Mouse (Mus musculus): ENCODE data around the gene Arpc1b. TPM values are rescaled to one million over a fixed set of nuclear protein-coding genes. Genes with fewer than 3 reads are reported as not detected.

Gene Arpc1b
- polyA plus RNA-seq, 1 experiment from 2014 or later: 55.5 TPM

DNA sequence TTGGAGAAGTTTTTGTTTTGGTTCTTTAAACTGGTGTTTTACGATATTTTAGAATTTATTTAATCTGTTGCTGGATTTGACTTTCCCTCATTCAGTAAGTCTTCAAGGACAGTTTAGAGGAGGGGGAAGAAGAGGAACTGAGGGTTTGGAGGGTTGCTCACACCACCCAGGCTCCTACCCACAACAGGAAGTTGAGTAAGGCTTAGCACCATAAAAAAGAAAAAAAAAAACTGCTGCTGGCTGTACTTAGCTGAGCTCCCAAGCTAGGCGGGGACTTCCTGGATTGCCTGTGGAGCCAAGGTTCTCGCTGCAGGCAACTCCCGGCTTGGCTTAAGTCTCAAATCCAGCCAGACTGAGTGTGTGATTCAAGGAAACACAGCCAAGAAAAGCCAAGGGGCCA, 2.3 kb downstream of the Arpc1b start:
- Histone ChIP-seq H3K27me3 (ENCODE audit: control insufficient read depth, insufficient read depth, low read length) (peaks cover 7% of the 10 kb centered on the region), H3K9me3 (replicated peaks; ENCODE audit: control insufficient read depth, low read length) (no peaks in the 10 kb centered on the region), H3K4me3 (ENCODE audit: low read depth, low read length) (no peak overlapping the region), H3K9ac (replicated peaks; ENCODE audit: low read length) (no peak overlapping the region), H3K4me2 (ENCODE audit: low read depth, low read length) (no peak overlapping the region), H3K4me1 (ENCODE audit: control insufficient read depth, insufficient read depth, low read length) (no peaks in the 10 kb centered on the region; the same call in 1 of the 2 replicates), H3K36me3 (replicated peaks; ENCODE audit: control insufficient read depth, insufficient read depth, low read depth, low read length) (no peaks in the 10 kb centered on the region), H3K27ac (replicated peaks; ENCODE audit: low read depth, low read length) (no peak overlapping the region)
- ATAC-seq (replicated peaks; ENCODE audit: insufficient number of reproducible peaks, low FRiP score, low TSS enrichment, low read depth) (no peak), DNase-seq (ENCODE audit: low spot score) (no peak)
- WGBS: 41% methylated on average over 4 of the region's 4 CpGs

DNA sequence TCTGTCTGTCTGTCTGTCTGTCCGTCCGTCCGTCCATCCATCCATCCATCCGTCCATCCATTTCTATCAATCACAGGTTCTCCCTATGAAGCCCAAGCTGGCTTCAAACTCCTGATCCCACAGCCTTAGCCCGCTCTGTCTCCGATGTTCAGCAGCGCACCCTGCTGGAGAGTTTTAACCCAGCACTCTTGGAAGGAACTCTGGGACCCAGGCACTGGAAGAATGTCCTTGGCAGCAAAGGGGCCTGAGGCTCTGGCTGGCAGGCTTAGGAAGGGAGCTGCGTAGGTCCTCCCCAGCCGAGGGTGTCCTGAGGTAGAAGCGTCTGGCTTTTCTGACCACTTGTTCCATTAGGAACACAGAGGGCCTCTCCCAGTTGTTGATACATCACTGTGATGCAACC, 2.9 kb downstream of the Arpc1b start:
- no peaks in the 10 kb centered on the region; the same call in 1 of the 2 replicates for H3K4me1 ChIP-seq (ENCODE audit: control insufficient read depth, insufficient read depth, low read length)
- DNase-seq (ENCODE audit: low spot score) (peak; percentile 72), ATAC-seq (replicated peaks; ENCODE audit: insufficient number of reproducible peaks, low FRiP score, low TSS enrichment, low read depth) (no peak)
- no peak overlapping the region for H3K9ac ChIP-seq (replicated peaks; ENCODE audit: low read length)
- WGBS: 44% methylated on average over 10 of the region's 10 CpGs
- H3K4me2 ChIP-seq (ENCODE audit: low read depth, low read length): no peak overlapping the region
- peaks cover 7% of the 10 kb centered on the region for H3K27me3 ChIP-seq (ENCODE audit: control insufficient read depth, insufficient read depth, low read length)
- H3K9me3 ChIP-seq (replicated peaks; ENCODE audit: control insufficient read depth, low read length): no peaks in the 10 kb centered on the region
- no peaks in the 10 kb centered on the region for H3K36me3 ChIP-seq (replicated peaks; ENCODE audit: control insufficient read depth, insufficient read depth, low read depth, low read length)
- H3K27ac ChIP-seq (replicated peaks; ENCODE audit: low read depth, low read length): no peak overlapping the region
- no peak overlapping the region for H3K4me3 ChIP-seq (ENCODE audit: low read depth, low read length)

DNA sequence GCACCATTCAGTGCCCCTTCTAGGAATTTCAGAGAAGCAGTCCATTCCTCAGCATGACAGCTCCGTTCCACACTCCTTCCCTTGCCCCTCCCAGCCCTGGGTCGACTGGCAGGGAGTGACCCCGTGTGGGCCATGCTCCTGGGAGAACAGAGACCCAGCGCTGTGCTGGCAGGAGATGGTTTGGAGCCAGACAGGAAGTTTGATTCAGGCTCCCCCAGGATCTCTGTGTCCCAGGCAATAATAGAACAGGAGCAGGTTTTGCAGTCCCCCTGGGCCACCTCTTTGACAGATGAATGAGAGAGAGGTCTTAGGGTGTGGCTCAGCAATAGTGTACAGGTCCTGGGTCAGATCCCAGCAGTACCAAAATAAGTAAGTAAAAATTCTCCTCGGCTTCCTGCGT, 4.0 kb downstream of the Arpc1b start:
- no peak for DNase-seq (ENCODE audit: low spot score)
- H3K9me3 ChIP-seq (replicated peaks; ENCODE audit: control insufficient read depth, low read length): no peaks in the 10 kb centered on the region
- H3K4me2 ChIP-seq (ENCODE audit: low read depth, low read length): no peak overlapping the region
- peaks cover 7% of the 10 kb centered on the region for H3K27me3 ChIP-seq (ENCODE audit: control insufficient read depth, insufficient read depth, low read length)
- H3K36me3 ChIP-seq (replicated peaks; ENCODE audit: control insufficient read depth, insufficient read depth, low read depth, low read length): no peaks in the 10 kb centered on the region
- 48% methylated on average over 6 of the region's 6 CpGs for WGBS
- H3K4me1 ChIP-seq (ENCODE audit: control insufficient read depth, insufficient read depth, low read length): no peaks in the 10 kb centered on the region; the same call in 1 of the 2 replicates
- no peak overlapping the region for H3K27ac ChIP-seq (replicated peaks; ENCODE audit: low read depth, low read length)
- no peak overlapping the region for H3K4me3 ChIP-seq (ENCODE audit: low read depth, low read length)
- no peak overlapping the region for H3K9ac ChIP-seq (replicated peaks; ENCODE audit: low read length)
- no peak for ATAC-seq (replicated peaks; ENCODE audit: insufficient number of reproducible peaks, low FRiP score, low TSS enrichment, low read depth)

GRCm38 (mm10) chr5:145118461-145118860, 4.4 kb downstream of the Arpc1b start:
- H3K4me3 ChIP-seq (ENCODE audit: low read depth, low read length): no peak overlapping the region
- H3K9ac ChIP-seq (replicated peaks; ENCODE audit: low read length): no peak overlapping the region
- H3K27ac ChIP-seq (replicated peaks; ENCODE audit: low read depth, low read length): no peak overlapping the region
- peaks cover 7% of the 10 kb centered on the region for H3K27me3 ChIP-seq (ENCODE audit: control insufficient read depth, insufficient read depth, low read length)
- no peak for DNase-seq (ENCODE audit: low spot score)
- H3K4me2 ChIP-seq (ENCODE audit: low read depth, low read length): no peak overlapping the region
- no peaks in the 10 kb centered on the region for H3K9me3 ChIP-seq (replicated peaks; ENCODE audit: control insufficient read depth, low read length)
- no peaks in the 10 kb centered on the region for H3K36me3 ChIP-seq (replicated peaks; ENCODE audit: control insufficient read depth, insufficient read depth, low read depth, low read length)
- ATAC-seq (replicated peaks; ENCODE audit: insufficient number of reproducible peaks, low FRiP score, low TSS enrichment, low read depth): no peak
- H3K4me1 ChIP-seq (ENCODE audit: control insufficient read depth, insufficient read depth, low read length): no peaks in the 10 kb centered on the region; the same call in 1 of the 2 replicates
- WGBS: 87% methylated on average over 5 of the region's 5 CpGs

- ATAC-seq (replicated peaks; ENCODE audit: insufficient number of reproducible peaks, low FRiP score, low TSS enrichment, low read depth): no peak
- no peak overlapping the region for H3K27ac ChIP-seq (replicated peaks; ENCODE audit: low read depth, low read length)
- H3K36me3 ChIP-seq (replicated peaks; ENCODE audit: control insufficient read depth, insufficient read depth, low read depth, low read length): no peaks in the 10 kb centered on the region; the same call in 1 of the 2 replicates
- no peak overlapping the region for H3K9ac ChIP-seq (replicated peaks; ENCODE audit: low read length)
- no peaks in the 10 kb centered on the region for H3K9me3 ChIP-seq (replicated peaks; ENCODE audit: control insufficient read depth, low read length)
- no peak overlapping the region for H3K4me2 ChIP-seq (ENCODE audit: low read depth, low read length)
- peaks cover 7% of the 10 kb centered on the region for H3K27me3 ChIP-seq (ENCODE audit: control insufficient read depth, insufficient read depth, low read length)
- H3K4me3 ChIP-seq (ENCODE audit: low read depth, low read length): no peak overlapping the region
- DNase-seq (ENCODE audit: low spot score): no peak
- 85% methylated on average over 2 of the region's 2 CpGs for WGBS
- no peaks in the 10 kb centered on the region; the same call in 1 of the 2 replicates for H3K4me1 ChIP-seq (ENCODE audit: control insufficient read depth, insufficient read depth, low read length)
Observed at GRCm38 (mm10) chr5:145119385-145119784, 5.4 kb downstream of the Arpc1b start.

- no peak overlapping the region for H3K4me2 ChIP-seq (ENCODE audit: low read depth, low read length)
- 62% methylated on average over 7 of the region's 7 CpGs for WGBS
- no peak overlapping the region for H3K27ac ChIP-seq (replicated peaks; ENCODE audit: low read depth, low read length)
- no peaks in the 10 kb centered on the region for H3K27me3 ChIP-seq (ENCODE audit: control insufficient read depth, insufficient read depth, low read length)
- no peak overlapping the region for H3K4me3 ChIP-seq (ENCODE audit: low read depth, low read length)
- no peak overlapping the region for H3K9ac ChIP-seq (replicated peaks; ENCODE audit: low read length)
- DNase-seq (ENCODE audit: low spot score) (no peak), ATAC-seq (replicated peaks; ENCODE audit: insufficient number of reproducible peaks, low FRiP score, low TSS enrichment, low read depth) (no peak)
- H3K9me3 ChIP-seq (replicated peaks; ENCODE audit: control insufficient read depth, low read length): no peaks in the 10 kb centered on the region
- H3K4me1 ChIP-seq (ENCODE audit: control insufficient read depth, insufficient read depth, low read length): no peaks in the 10 kb centered on the region; the same call in 1 of the 2 replicates
- H3K36me3 ChIP-seq (replicated peaks; ENCODE audit: control insufficient read depth, insufficient read depth, low read depth, low read length): peaks cover 2% of the 10 kb centered on the region; the same call in 1 of the 2 replicates
Observed at GRCm38 (mm10) chr5:145120921-145121320, 6.9 kb downstream of the Arpc1b start.

DNA sequence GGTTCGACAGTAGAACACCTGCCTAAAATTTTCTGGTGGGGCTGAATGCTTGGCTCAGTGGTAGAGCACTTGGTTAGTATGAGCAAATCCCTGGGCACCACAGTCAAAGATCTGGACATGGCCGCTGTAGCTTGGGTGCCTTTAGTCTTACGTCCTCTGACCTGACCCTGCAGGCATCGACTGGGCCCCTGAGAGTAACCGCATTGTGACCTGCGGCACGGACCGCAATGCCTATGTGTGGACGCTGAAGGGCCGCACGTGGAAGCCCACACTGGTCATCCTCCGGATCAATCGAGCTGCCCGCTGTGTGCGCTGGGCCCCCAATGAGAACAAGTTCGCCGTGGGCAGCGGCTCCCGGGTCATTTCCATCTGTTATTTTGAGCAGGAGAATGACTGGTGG, 9.4 kb downstream of the Arpc1b start:
- no peaks in the 10 kb centered on the region for H3K27me3 ChIP-seq (ENCODE audit: control insufficient read depth, insufficient read depth, low read length)
- H3K4me2 ChIP-seq (ENCODE audit: low read depth, low read length): no peak overlapping the region
- no peak overlapping the region for H3K4me3 ChIP-seq (ENCODE audit: low read depth, low read length)
- H3K9me3 ChIP-seq (replicated peaks; ENCODE audit: control insufficient read depth, low read length): no peaks in the 10 kb centered on the region
- no peaks in the 10 kb centered on the region; the same call in 1 of the 2 replicates for H3K4me1 ChIP-seq (ENCODE audit: control insufficient read depth, insufficient read depth, low read length)
- WGBS: 92% methylated on average over 19 of the region's 19 CpGs
- H3K9ac ChIP-seq (replicated peaks; ENCODE audit: low read length): no peak overlapping the region
- DNase-seq (ENCODE audit: low spot score): no peak
- peaks cover 6% of the 10 kb centered on the region; the same call in 1 of the 2 replicates for H3K36me3 ChIP-seq (replicated peaks; ENCODE audit: control insufficient read depth, insufficient read depth, low read depth, low read length)
- no peak overlapping the region for H3K27ac ChIP-seq (replicated peaks; ENCODE audit: low read depth, low read length)
- ATAC-seq (replicated peaks; ENCODE audit: insufficient number of reproducible peaks, low FRiP score, low TSS enrichment, low read depth): no peak

GRCm38 (mm10) chr5:145126580-145126979, 12.6 kb downstream of the Arpc1b start:
- WGBS: 94% methylated on average over 9 of the region's 9 CpGs
- Histone ChIP-seq H3K9me3 (replicated peaks; ENCODE audit: control insufficient read depth, low read length) (no peaks in the 10 kb centered on the region), H3K4me2 (ENCODE audit: low read depth, low read length) (no peak overlapping the region), H3K36me3 (replicated peaks; ENCODE audit: control insufficient read depth, insufficient read depth, low read depth, low read length) (peaks cover 17% of the 10 kb centered on the region; the same call in 1 of the 2 replicates), H3K4me1 (ENCODE audit: control insufficient read depth, insufficient read depth, low read length) (no peaks in the 10 kb centered on the region), H3K27me3 (ENCODE audit: control insufficient read depth, insufficient read depth, low read length) (no peaks in the 10 kb centered on the region), H3K9ac (replicated peaks; ENCODE audit: low read length) (no peak overlapping the region), H3K27ac (replicated peaks; ENCODE audit: low read depth, low read length) (no peak overlapping the region), H3K4me3 (ENCODE audit: low read depth, low read length) (no peak overlapping the region)
- DNase-seq (ENCODE audit: low spot score): no peak
- ATAC-seq (replicated peaks; ENCODE audit: insufficient number of reproducible peaks, low FRiP score, low TSS enrichment, low read depth): no peak
